Mouse (Mus musculus) heart, postnatal 0 days (tissue): Measurements from ENCODE around the gene Gnao1.

Experiments
- CTCF ChIP-seq: IDR thresholded peaks from 2 replicates; pipeline ENCODE4 v1.5.1; 2016; ENCODE audit warnings: antibody characterized with exemption, control low read depth, low read depth
- EP300 ChIP-seq: IDR thresholded peaks from 2 replicates; pipeline ENCODE4 v1.6.1; 2016; ENCODE audit warnings: antibody characterized with exemption, low read depth

DNA sequence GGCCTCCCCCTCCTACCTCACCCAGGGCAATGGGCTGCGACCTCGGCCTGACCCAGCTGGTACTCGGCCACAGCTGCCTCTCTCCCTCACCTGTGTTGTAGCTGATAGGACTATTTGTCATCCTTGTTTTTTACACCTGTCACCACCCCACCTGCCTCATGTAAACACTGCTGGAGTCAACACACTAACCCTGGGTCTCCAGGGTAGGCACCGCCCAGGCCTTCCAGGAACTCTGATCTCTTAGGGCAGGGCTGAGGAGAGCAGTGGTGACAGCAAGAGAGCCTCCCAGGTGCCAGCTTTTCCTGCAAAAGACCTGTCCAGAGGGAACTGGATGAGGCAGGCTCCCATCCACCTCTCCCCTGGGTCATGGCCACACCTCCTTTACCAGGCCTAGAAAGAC lies 119.5 kb downstream of the Gnao1 start:
- TF ChIP-seq EP300 (no peak), CTCF (no peak)
